Mouse (Mus musculus): ENCODE measurements around the gene Banp. TPM values are rescaled to one million over a fixed set of nuclear protein-coding genes. Genes with fewer than 3 reads are reported as not detected.

Banp gene
- polyA plus RNA-seq, 1 experiment from 2014 or later: 59.0 TPM

DNA sequence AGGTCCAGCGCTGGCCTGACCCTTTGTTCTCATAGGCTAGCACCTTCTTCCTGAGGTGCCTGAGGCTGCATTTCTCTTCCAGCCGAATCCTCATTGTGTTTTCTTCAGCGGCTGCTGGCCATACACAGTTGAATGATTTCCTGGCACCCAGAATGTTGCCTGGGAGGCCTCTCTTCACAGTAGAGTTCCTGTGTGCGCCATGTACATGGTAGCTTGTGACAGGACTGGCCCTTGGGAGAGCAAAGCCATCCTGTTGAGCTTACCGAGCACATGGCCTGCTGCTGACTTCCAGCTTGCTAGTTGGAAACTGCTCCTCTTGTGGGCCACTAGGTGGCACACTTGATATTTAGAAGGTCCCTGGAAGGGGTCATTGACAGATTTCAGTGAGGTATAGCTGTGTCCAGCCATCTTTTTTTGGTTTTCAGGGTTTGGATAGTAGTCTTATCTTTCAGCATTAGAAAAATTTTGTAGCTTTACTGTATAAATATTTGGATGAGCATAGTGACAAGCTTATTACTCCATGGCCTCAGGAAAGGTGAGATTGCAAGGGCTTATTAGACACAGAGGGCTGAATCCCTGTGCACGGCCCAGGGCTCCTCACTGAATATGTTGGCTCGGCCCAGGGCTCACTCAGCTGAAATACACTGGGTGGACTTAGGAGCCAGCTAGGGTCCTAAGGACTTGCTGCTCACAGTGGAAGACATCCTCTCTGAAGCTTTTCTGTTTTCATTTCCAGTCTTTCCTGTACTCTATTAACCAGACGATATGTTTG, 28.5 kb downstream of the Banp start:
- WGBS: 67% methylated on average over 8 of the region's 8 CpGs
- no peak overlapping the region for H3K27ac ChIP-seq
- H3K4me2 ChIP-seq: no peak overlapping the region

DNA sequence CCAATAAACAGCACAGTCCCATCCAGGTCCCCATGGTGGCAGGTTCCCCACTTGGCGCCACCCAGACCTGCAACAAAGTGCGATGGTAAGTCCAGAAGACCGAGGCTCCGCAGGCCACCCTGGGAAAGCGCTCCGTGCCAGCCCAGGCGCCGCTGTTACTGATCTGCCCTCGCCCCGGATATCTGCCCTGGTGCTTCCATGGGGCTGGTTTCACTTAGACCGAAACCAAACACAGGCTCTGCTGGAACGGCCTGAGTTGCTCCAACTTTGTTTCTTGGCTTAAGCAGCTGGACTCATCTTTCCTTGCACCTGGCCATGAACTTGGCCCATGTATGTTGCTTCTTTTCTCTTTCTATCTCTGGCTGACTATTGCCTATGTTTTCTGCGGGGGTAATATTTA, 29.1 kb downstream of the Banp start:
- peaks cover 86% of the 10 kb centered on the region for H3K36me3 ChIP-seq
- no peak overlapping the region for H3K27ac ChIP-seq
- no peak overlapping the region for H3K4me3 ChIP-seq
- no peak overlapping the region for H3K9ac ChIP-seq
- H3K9me3 ChIP-seq: no peaks in the 10 kb centered on the region
- ATAC-seq (ENCODE audit: low FRiP score): no peak
- 97% methylated on average over 13 of the region's 13 CpGs for WGBS
- peaks cover 9% of the 10 kb centered on the region; the same call in 1 of the 2 replicates for H3K4me1 ChIP-seq (replicated peaks)
- no peak overlapping the region for H3K4me2 ChIP-seq
- no peaks in the 10 kb centered on the region for H3K27me3 ChIP-seq

More for the DNA sequence above, 28.5 kb downstream of the Banp start:
- ATAC-seq (ENCODE audit: low FRiP score): peak; percentile 66; the same call in 1 of the 2 replicates
- Histone ChIP-seq H3K9ac (no peak overlapping the region), H3K36me3 (peaks cover 80% of the 10 kb centered on the region), H3K27me3 (no peaks in the 10 kb centered on the region), H3K9me3 (no peaks in the 10 kb centered on the region), H3K4me3 (no peak overlapping the region), H3K4me1 (replicated peaks) (peaks cover 9% of the 10 kb centered on the region; the same call in 1 of the 2 replicates)

DNA sequence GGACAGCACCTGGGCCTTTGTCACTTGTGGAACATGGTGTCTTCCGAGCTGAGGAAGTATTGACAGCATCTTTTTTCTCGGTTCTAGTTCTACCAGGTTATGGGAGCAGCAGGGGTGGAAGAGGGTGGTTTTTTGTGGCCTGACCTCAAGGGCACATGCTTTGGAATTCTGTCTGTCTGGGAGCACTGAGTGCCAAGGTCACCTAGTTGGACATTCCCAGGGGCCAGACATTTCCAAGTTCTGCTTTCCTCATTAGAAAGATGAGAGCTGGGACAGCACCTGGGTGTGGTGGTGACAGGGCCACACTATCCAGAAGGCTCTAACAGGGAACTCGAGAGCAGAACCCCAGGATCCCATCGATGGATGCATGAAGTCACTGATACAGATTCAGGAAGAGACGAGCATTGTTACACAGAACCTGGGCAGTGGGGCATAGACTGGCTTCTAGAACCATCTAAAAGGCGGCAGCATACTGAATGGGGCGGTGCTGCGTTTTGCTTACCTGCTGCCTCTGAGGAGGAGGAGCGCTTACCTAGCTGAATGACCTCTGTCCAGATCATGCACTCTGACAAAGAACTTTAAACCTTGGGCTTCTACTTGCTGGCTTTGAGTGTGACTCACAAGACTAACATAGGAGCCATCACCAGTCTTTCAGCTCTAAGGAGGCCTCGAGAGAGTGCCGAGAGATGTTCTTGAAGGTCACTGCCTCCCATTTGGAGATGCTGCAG, 31.4 kb downstream of the Banp start:
- H3K4me1 ChIP-seq (replicated peaks): peaks cover 9% of the 10 kb centered on the region; the same call in 1 of the 2 replicates
- H3K4me2 ChIP-seq: no peak overlapping the region
- no peak overlapping the region for H3K4me3 ChIP-seq
- peak overlapping the region; percentile 20; the same call in 1 of the 2 replicates for H3K27ac ChIP-seq
- 93% methylated on average over 11 of the region's 11 CpGs for WGBS
- no peak for ATAC-seq (ENCODE audit: low FRiP score)
- peaks cover 84% of the 10 kb centered on the region for H3K36me3 ChIP-seq
- no peak overlapping the region for H3K9ac ChIP-seq
- no peaks in the 10 kb centered on the region for H3K9me3 ChIP-seq
- no peaks in the 10 kb centered on the region for H3K27me3 ChIP-seq

DNA sequence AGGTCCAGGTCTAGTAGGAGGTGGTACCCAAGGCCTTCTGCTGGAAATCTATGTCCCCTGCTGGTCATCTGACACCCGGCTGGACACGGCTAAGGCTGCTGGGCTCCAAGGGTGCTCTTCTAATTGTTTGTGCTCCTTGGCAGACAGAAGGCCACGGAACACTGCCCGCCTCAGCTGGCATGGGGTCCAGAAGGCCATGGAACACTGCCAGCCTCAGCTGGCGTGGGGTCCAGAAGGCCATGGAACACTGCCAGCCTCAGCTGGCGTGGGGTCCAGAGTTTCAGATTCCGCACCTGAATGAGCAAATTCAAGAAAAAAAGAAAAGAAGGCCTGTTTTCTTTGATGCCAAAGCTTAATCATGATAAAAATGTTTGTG, 32.0 kb downstream of the Banp start:
- peak overlapping the region; percentile 20; the same call in 1 of the 2 replicates for H3K27ac ChIP-seq

DNA sequence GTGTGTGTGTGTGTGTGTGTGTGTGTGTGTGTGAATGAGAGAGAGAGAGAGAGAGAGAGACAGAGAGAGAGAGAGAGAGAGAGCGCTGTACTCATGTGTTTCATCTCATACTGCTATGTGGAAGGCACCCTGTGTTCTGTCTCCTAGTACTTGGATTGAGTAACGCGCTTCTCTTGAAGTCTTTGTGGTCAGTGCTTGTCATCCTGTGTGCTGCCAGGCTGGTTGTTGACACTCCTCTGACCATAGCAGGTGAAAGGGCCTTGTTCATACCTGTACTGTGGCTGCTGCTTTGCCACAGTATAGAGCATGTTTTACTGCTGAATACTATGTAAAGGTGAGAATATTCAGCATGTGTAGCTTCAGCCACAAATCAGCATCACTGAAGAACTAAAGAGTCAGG, 36.1 kb downstream of the Banp start:
- Histone ChIP-seq H3K9me3 (no peaks in the 10 kb centered on the region), H3K4me3 (no peak overlapping the region), H3K4me2 (no peak overlapping the region), H3K27ac (no peak overlapping the region), H3K27me3 (no peaks in the 10 kb centered on the region), H3K9ac (no peak overlapping the region), H3K4me1 (replicated peaks) (peaks cover 12% of the 10 kb centered on the region), H3K36me3 (peaks cover 84% of the 10 kb centered on the region)
- WGBS: 98% methylated on average over 3 of the region's 3 CpGs
- ATAC-seq (ENCODE audit: low FRiP score): no peak

More for the DNA sequence above, 32.0 kb downstream of the Banp start:
- no peak for ATAC-seq (ENCODE audit: low FRiP score)
- Histone ChIP-seq H3K9ac (no peak overlapping the region), H3K27me3 (no peaks in the 10 kb centered on the region), H3K4me3 (no peak overlapping the region), H3K9me3 (no peaks in the 10 kb centered on the region), H3K4me2 (no peak overlapping the region), H3K36me3 (peaks cover 83% of the 10 kb centered on the region), H3K4me1 (replicated peaks) (peaks cover 9% of the 10 kb centered on the region; the same call in 1 of the 2 replicates)
- 64% methylated on average over 7 of the region's 7 CpGs for WGBS

DNA sequence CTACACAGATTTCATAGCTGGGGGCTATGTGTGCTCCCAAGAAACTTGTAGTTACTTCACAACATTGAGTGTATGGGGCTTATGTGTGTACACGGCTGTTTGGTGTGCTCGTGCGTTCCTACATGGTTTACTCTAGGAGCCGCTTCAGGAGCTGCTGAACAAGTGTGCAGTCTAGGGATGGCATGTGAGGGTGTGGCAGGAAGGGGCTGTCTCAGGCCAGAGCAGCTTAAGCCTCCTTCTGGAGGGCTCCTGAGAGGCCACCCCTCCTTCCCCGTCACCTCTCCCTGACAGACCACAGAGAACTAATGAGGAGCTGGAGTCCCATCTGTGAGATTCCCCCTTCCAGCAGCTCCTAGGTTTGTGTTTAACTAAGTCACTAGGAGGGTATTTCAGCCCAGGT, 38.3 kb downstream of the Banp start:
- 95% methylated on average over 5 of the region's 5 CpGs for WGBS
- Histone ChIP-seq H3K4me3 (no peak overlapping the region), H3K27ac (no peak overlapping the region), H3K4me1 (replicated peaks) (peaks cover 6% of the 10 kb centered on the region; the same call in 1 of the 2 replicates), H3K9me3 (no peaks in the 10 kb centered on the region), H3K36me3 (peaks cover 84% of the 10 kb centered on the region), H3K27me3 (no peaks in the 10 kb centered on the region), H3K4me2 (no peak overlapping the region), H3K9ac (no peak overlapping the region)
- no peak for ATAC-seq (ENCODE audit: low FRiP score)

DNA sequence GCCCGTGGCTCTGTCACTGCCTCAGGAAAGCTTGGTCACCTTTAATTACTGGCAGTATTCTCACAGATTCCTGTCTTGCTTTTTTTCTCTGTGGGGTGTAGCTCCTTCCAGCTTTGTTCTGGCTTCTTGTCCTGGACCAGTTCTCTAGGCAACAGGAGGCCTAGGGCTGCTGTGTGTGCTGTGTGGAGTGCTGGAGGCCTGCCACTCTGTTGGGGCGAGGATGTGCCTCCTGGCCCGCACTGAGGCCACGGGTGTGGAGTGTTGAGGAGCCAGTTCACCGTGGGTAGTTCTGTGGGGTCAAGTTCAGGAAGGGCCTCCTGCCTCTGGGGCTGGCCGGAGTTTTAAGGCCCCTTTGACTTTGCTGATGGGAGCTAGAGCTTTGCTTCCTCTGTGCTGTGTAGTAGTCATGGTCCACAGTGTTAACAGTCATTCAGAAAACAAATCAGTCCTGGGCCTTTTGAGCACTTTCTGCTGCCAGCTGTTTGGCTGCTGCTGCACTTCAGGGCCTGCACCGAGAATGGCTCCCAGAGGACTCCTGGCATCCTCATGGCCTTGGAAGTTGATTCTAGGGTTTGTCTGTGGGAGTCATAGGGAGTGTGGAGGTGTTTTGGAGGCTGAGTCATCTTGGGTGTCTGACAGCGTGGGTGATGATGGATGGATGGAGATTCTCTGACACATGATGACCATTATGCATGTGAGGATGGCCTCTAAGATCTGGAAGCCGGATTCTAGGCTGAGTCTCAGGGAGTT, 41.1 kb downstream of the Banp start:
- WGBS: 84% methylated on average over 9 of the region's 9 CpGs
- Histone ChIP-seq H3K4me1 (replicated peaks) (peaks cover 9% of the 10 kb centered on the region; the same call in 1 of the 2 replicates), H3K4me2 (no peak overlapping the region), H3K4me3 (no peak overlapping the region), H3K27ac (peak overlapping the region; percentile 40; the same call in 1 of the 2 replicates), H3K36me3 (peaks cover 71% of the 10 kb centered on the region), H3K9me3 (no peaks in the 10 kb centered on the region), H3K27me3 (no peaks in the 10 kb centered on the region), H3K9ac (no peak overlapping the region)
- ATAC-seq (ENCODE audit: low FRiP score): no peak

DNA sequence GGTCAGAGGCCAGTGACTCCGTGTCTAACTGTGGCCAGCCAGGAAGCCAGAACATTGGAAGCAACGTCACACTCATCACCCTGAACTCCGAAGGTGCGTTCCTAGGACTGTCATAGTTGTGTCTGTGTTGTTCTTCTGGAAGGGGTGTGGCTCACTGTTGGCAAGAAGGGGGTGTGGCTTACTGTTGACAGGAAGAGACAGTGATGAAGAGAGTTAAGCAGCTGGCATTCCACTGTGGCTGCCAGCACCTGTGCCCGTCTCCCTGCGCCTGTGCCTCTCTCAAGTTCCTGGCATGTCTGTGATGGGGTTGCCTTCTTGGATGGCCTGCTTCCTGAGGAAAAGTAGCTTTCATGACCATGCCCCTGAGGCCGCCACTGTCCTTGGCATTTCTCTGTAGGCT, 42.1 kb downstream of the Banp start:
- peaks cover 9% of the 10 kb centered on the region; the same call in 1 of the 2 replicates for H3K4me1 ChIP-seq (replicated peaks)
- no peaks in the 10 kb centered on the region for H3K9me3 ChIP-seq
- H3K27me3 ChIP-seq: no peaks in the 10 kb centered on the region
- ATAC-seq (ENCODE audit: low FRiP score): no peak
- H3K4me2 ChIP-seq: no peak overlapping the region
- WGBS: 92% methylated on average over 7 of the region's 7 CpGs
- H3K9ac ChIP-seq: no peak overlapping the region
- no peak overlapping the region for H3K27ac ChIP-seq
- no peak overlapping the region for H3K4me3 ChIP-seq
- peaks cover 68% of the 10 kb centered on the region for H3K36me3 ChIP-seq

DNA sequence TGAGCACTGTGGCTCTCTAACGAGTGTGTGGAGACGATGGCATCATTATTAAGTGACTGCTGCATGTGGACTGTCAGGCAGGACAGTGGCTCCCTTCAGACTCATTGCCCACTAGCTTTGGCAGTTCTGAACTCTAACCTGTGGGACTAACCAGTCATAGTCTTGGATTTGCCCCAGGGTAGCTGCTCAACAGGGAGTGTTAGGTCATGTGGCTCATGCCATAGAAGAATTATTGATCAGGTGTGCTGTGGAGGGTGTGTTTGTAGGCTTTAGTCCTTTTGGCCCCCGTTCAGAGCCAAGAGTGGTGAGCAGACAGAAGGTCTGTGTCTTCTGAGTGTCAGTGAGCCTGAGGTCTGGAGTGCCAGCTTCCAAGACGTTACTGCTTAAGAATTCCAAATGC, 43.4 kb downstream of the Banp start:
- Histone ChIP-seq H3K27me3 (no peaks in the 10 kb centered on the region), H3K4me3 (no peak overlapping the region), H3K4me1 (replicated peaks) (peaks cover 9% of the 10 kb centered on the region; the same call in 1 of the 2 replicates), H3K9ac (no peak overlapping the region), H3K27ac (no peak overlapping the region), H3K36me3 (peaks cover 73% of the 10 kb centered on the region), H3K9me3 (no peaks in the 10 kb centered on the region), H3K4me2 (no peak overlapping the region)
- no peak for ATAC-seq (ENCODE audit: low FRiP score)
- WGBS: 85% methylated on average over 4 of the region's 4 CpGs

DNA sequence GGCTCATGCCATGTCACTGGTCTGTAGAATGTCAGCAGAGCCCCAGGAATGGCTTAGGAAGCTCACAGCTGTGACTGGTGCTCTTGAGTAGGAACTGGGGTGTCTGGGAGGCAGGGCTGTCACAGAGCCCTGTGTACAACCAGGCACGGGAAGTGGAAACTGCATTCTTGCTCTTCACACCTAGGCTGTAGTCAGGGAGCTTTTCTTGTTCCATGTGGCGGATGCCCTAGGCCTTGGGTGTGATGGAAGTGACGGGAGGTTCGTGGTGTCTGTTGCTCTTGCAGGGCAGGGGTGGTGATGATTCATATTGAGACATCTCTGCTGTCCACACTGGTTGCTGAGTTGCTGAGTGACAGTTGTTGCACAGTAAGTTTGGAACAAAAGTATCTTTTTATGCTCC, 45.6 kb downstream of the Banp start:
- Histone ChIP-seq H3K4me1 (replicated peaks) (peaks cover 6% of the 10 kb centered on the region; the same call in 1 of the 2 replicates), H3K36me3 (peaks cover 79% of the 10 kb centered on the region), H3K27ac (0 out of 2 replicates have a peak overlapping the region, but pooled peaks have one; percentile 12), H3K4me2 (no peak overlapping the region), H3K9ac (no peak overlapping the region), H3K27me3 (no peaks in the 10 kb centered on the region), H3K4me3 (no peak overlapping the region), H3K9me3 (no peaks in the 10 kb centered on the region)
- WGBS: 90% methylated on average over 4 of the region's 4 CpGs
- ATAC-seq (ENCODE audit: low FRiP score): no peak

DNA sequence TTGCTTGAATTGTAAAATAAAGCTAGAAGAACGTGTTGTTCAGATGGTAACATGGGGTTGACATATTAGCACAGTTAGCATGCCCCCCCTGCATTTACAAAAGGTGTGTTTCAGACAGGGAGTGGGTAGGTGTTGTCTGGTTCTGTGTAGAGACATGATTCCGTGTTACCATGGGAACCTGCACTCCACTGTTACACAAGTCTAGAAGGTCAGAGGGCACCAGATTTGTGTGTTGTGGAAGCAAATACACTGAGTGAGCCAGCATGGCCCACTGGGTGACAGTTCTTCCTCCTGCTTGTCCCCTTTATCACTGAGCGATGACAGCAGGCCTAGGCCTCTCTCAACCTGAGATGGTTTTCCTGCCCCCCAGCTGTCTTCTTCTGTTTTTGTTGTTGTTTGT, 46.3 kb downstream of the Banp start:
- WGBS: 78% methylated on average over 3 of the region's 3 CpGs
- no peak overlapping the region for H3K9ac ChIP-seq
- no peak for ATAC-seq (ENCODE audit: low FRiP score)
- H3K9me3 ChIP-seq: no peaks in the 10 kb centered on the region
- no peak overlapping the region for H3K4me2 ChIP-seq
- 0 out of 2 replicates have a peak, but pooled peaks cover 3% of the 10 kb centered on the region for H3K4me1 ChIP-seq (replicated peaks)
- H3K36me3 ChIP-seq: peaks cover 78% of the 10 kb centered on the region
- no peak overlapping the region for H3K4me3 ChIP-seq
- H3K27me3 ChIP-seq: no peaks in the 10 kb centered on the region
- no peak overlapping the region for H3K27ac ChIP-seq

DNA sequence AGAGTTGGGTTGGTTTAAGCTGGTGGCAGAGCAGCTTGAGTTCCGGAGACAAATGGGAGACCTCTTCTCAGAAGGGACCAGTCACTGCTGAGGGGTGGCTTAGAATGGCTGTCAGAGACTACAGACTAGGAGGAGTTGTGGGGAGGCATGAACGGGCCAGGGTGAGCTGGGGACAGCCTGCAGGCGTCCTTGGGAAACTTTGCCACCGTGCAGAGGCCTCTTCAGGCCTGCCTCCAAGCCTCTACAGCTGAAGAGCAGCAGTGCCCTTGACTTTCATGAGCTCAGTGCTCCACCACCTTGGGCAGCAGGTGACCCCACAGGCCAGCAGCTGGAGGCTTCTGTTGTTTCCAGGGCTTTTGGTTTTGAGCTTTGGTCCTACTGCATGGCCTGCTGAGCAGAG, 49.1 kb downstream of the Banp start:
- WGBS: 91% methylated on average over 4 of the region's 4 CpGs
- H3K4me3 ChIP-seq: no peak overlapping the region
- H3K9ac ChIP-seq: no peak overlapping the region
- H3K9me3 ChIP-seq: no peaks in the 10 kb centered on the region
- no peak overlapping the region for H3K27ac ChIP-seq
- no peak overlapping the region for H3K4me2 ChIP-seq
- H3K36me3 ChIP-seq: peaks cover 80% of the 10 kb centered on the region
- no peak for ATAC-seq (ENCODE audit: low FRiP score)
- no peaks in the 10 kb centered on the region for H3K27me3 ChIP-seq
- peaks cover 4% of the 10 kb centered on the region for H3K4me1 ChIP-seq (replicated peaks)
